Mouse (Mus musculus) liver, adult (tissue): ENCODE measurements around the gene Tm7sf3.

Source experiments
- GATA4 ChIP-seq: IDR thresholded peaks from 2 replicates; pipeline ENCODE4 v1.6.1; 2014; ENCODE audit warnings: mild to moderate bottlenecking, low read length; ENCODE audit not compliant: insufficient replicate concordance

Gene Tm7sf3

GRCm38 (mm10) chr6:146583366-146584046 lies 59.1 kb downstream of the Tm7sf3 start:
- TF ChIP-seq GATA4, result no peak

GRCm38 (mm10) chr6:146580381-146580926 lies 62.2 kb downstream of the Tm7sf3 start:
- TF ChIP-seq GATA4, result no peak

GRCm38 (mm10) chr6:146578586-146578985 lies 64.0 kb downstream of the Tm7sf3 start:
- TF ChIP-seq GATA4, result no peak

GRCm38 (mm10) chr6:146578111-146578531 lies 64.5 kb downstream of the Tm7sf3 start:
- TF ChIP-seq GATA4, result no peak

GRCm38 (mm10) chr6:146577310-146578109 lies 65.1 kb downstream of the Tm7sf3 start, which contains the start of gene Ints13:
Gene Ints13, minus strand, starts transcription at chr6:146577835.
- TF ChIP-seq GATA4, result peak; percentile 25; the same call in 1 of the 2 replicates

GRCm38 (mm10) chr6:146576903-146577302 lies 65.7 kb downstream of the Tm7sf3 start, which contains the start of gene Fgfr1op2:
Gene Fgfr1op2, plus strand, starts transcription at chr6:146577203.
- TF ChIP-seq GATA4, result no peak

- no peak for TF ChIP-seq GATA4
Observed at GRCm38 (mm10) chr6:146572073-146572472, 70.6 kb downstream of the Tm7sf3 start.
